Mouse (Mus musculus) MEL (cell line): ENCODE results near the gene Gm20388.

Experiments used
- CTCF ChIP-seq, 3 experiments: IDR thresholded peaks in 2 of 3; conservative IDR thresholded peaks in 1 of 3; 2 replicates each; pipeline ENCODE4 v1.5.1; 2011 to 2012; ENCODE audit warnings: low read length in 3 of 3, low read depth in 2 of 3, mild to moderate bottlenecking in 2 of 3, improper control_type of control experiment in 1 of 3, inconsistent platforms in 1 of 3, mixed read lengths in 1 of 3, moderate library complexity in 1 of 3; ENCODE audit not compliant: control insufficient read depth in 1 of 3, insufficient read depth in 1 of 3, poor library complexity in 1 of 3, severe bottlenecking in 1 of 3
- ETS1 ChIP-seq: IDR thresholded peaks from 2 replicates; pipeline ENCODE4 v1.6.1; 2012; ENCODE audit warnings: low read depth, mild to moderate bottlenecking, inconsistent platforms, low read length, improper control_type of control experiment, moderate library complexity
- GATA1 ChIP-seq: IDR thresholded peaks from 2 replicates; pipeline ENCODE4 v1.6.1; 2011; ENCODE audit warnings: low read depth, low read length, improper control_type of control experiment
- MYC ChIP-seq: IDR thresholded peaks from 2 replicates; pipeline ENCODE4 v1.6.1; 2011; ENCODE audit warnings: low read depth, mild to moderate bottlenecking, low read length, improper control_type of control experiment, moderate library complexity
- NELFE ChIP-seq: IDR thresholded peaks from 2 replicates; pipeline ENCODE4 v1.6.1; 2011; ENCODE audit warnings: low read depth, low read length, improper control_type of control experiment
- POLR2A ChIP-seq, 2 experiments: IDR thresholded peaks; 2 replicates each; pipeline ENCODE4 v1.6.1; 2011 to 2012; ENCODE audit warnings: low read length in 2 of 2, mild to moderate bottlenecking in 2 of 2, control low read depth in 1 of 2, improper control_type of control experiment in 1 of 2, low read depth in 1 of 2, moderate library complexity in 1 of 2; ENCODE audit not compliant: control insufficient read depth in 1 of 2, insufficient read depth in 1 of 2, poor library complexity in 1 of 2

GRCm38 (mm10) chr8:121954981-121955555 lies 2044.4 kb downstream of the Gm20388 start:
- no peak for TF ChIP-seq CTCF (IDR thresholded peaks at IDR 0.05 in 2 of 3, conservative IDR thresholded peaks at IDR 0.05 in 1 of 3; ENCODE audit: control insufficient read depth in 1 of 3, insufficient read depth in 1 of 3, low read depth in 2 of 3, low read length in 3 of 3, poor library complexity in 1 of 3, severe bottlenecking in 1 of 3)
- no peak for TF ChIP-seq GATA1
- no peak for TF ChIP-seq POLR2A (IDR thresholded peaks at IDR 0.05; ENCODE audit: control insufficient read depth in 1 of 2, insufficient read depth in 1 of 2, low read depth in 1 of 2, low read length in 2 of 2, poor library complexity in 1 of 2)
- TF ChIP-seq ETS1, result no peak
- no peak for TF ChIP-seq MYC
- no peak for TF ChIP-seq NELFE
